Mouse (Mus musculus) induced T-regulatory cell, adult 2 months (primary cell): ENCODE data around the gene Mapt.
"Not testable (repeated sequence)": the region's sequence is repeated elsewhere in the genome, so short reads cannot be mapped to it uniquely, and the experiment has no call there.

Experiments used
- DNase-seq: peaks from one replicate; pipeline ENCODE4 v3.0.0-alpha.2; 2012; ENCODE audit warnings: low read depth

Gene Mapt

DNA sequence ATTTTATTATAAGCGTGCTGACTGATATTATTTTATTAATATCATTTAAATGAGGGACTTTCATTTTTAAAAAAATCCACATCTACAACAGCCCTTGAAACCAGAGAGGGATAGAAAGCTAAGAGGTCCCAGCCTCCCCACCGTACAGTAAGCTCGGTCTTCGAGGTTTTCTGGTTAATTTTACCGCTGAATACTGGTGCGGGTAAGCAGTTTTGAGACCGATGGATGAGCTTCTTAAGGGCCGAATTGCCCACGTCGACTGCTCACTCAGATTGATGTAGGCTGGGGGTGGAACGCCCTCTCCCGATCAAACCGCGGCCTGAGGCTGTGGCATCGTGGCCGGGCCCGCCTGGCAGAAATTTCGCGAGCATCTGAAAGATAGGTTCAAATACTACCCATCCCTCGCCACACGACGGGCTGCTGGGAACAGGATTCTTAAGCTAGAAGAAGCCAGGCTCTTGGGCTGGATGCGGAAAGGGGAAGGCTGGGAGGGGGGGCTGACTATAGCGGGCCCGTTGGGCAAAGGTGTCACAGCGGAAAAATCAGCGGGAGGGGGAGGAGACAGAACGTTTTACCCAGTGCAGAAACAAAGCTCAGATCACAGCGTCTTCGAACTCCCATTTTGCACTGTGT is 2.5 kb downstream of the Mapt start:
- DNase-seq = peak; percentile 18

DNA sequence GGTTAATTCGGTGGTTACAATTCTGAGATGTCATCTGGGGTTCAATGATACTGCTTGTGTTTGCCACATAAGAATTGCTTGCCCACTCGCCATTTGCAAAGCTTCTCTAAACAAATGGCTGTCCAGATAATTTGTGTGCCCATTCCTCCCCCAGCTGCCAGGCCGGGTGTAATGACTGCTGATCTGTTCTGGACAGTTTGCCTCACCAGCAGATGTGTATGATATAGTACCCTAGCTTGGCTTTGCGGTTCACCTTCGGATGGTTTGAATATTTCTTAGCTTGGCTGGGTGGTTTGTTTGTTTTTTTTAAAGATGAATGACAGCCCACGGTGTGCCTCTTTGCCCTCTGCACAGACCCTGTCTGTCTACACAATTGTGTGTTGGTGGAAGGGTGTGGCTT is 3.5 kb downstream of the Mapt start:
- no peak for DNase-seq

DNA sequence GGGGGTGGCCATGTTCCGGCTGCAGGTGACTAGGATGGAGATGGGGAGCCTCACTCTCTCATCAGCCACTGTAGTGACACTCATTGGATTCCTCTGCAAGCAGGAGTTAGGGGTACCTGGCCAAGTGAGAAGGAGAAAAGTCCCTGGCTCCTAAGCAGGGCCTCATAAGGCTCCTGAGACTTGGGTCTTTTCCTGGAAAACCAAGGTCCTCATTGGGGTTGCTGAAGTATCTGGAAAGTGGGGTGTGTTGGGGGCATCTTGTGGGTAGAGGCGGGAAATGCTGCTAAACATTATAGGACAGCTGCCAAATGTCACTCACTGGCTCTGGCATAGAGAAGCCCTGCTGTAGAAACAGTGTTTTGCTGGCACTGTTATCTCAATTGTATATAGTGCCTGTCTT is 4.7 kb downstream of the Mapt start:
- no peak for DNase-seq

DNA sequence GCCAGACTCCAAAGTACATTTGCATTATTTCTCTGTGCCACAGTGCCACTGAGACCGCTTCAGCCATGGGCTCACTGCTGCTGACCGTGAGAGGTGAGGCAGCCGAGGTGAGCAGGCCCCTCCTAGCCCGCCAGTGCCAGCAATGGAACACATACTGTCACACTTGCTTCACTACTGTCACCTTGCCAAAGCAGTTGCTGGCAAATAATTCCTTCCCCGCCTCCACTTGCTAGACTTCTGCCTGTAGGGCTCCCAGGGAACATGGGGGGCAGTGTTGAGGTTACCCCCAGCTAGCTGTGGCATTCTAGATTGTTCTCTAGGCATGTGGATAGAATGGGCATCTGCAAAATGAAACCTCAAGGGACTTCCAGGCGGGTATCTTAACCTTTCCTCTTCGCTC is 6.0 kb downstream of the Mapt start:
- no peak for DNase-seq

DNA sequence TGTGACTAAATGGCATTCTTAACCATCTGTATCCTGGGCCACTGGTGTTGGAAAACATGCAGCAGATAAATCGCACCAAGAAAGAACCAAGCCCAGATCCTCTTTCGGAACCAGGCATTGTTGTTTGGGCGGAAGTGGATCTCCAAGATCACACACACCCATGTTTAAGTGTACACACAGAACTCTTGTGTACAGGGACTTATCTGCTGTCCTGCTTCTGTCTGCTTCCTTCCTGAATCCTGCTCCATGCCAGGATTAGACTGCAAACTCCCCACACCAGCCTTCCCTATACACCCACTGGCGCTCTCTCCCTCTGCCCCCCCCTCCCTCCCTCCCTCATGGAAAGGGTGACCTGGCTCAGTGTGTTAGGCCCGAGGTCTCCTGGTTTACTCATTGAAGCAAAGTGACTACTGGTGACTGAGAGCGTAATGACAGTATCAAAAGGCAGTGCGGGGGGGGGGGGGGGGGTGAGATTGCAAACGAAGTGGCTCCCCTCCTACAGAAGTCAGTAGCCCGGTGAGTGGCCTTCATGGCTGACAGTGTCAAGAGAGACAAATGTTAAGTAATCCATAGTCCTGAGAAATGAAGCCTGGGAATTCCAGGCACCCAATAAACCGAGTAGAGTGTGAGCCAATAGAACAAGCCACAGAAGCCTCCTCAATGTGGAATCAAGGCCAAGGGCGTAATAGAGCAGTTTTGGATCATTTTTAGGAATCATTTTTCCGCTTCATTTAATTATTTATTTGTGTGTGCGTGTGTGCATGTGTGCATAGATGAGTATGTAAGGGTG is 7.0 kb downstream of the Mapt start:
- no peak for DNase-seq

- DNase-seq = not testable (repeated sequence)
Measured at GRCm38 (mm10) chr11:104245478-104245877, 14.3 kb downstream of the Mapt start.

GRCm38 (mm10) chr11:104246171-104246694 is 15.0 kb downstream of the Mapt start:
- no peak for DNase-seq

- no peak for DNase-seq
Measured at GRCm38 (mm10) chr11:104247141-104247717, 16.0 kb downstream of the Mapt start.

DNA sequence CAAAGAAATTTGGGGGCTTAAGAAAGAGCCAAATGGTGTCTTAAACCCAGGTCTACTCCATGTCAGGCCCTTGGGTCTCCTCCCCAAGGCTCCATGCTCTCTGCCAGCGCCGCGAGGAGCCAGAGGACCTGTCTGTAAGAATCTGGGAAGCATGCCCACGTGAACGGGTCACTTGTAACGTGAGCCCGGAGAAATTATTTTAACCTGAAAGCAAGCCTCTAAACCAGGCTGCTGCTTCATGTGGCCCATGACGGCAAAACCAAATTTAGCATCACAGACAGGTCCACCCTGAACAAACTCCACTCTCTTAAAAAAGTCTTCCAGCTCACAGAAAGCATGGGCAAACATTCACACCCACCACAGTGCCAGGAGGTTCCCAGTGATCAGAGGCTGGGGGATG is 18.2 kb downstream of the Mapt start:
- no peak for DNase-seq

DNA sequence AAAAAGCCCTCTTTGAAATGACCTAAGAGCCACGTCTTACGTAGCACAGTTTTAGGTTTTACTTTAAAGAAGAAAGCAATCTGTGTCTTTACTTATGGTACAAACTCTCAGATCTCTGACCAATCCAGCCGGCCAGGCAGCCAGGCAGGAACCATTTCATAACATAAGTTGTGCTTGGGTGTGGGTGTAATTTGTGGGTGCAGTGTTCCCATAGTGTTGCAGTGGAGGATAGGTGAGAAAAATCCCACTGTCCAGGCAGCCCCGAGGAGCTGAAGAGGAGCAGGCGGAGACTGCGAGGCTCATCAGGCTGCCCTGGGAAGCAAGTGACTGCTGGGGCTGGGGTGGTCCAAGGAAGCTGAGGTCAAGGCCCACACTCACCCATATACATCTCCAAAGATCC is 19.9 kb downstream of the Mapt start:
- DNase-seq = no peak

- no peak for DNase-seq
Measured at GRCm38 (mm10) chr11:104252094-104252493, 20.9 kb downstream of the Mapt start.

DNA sequence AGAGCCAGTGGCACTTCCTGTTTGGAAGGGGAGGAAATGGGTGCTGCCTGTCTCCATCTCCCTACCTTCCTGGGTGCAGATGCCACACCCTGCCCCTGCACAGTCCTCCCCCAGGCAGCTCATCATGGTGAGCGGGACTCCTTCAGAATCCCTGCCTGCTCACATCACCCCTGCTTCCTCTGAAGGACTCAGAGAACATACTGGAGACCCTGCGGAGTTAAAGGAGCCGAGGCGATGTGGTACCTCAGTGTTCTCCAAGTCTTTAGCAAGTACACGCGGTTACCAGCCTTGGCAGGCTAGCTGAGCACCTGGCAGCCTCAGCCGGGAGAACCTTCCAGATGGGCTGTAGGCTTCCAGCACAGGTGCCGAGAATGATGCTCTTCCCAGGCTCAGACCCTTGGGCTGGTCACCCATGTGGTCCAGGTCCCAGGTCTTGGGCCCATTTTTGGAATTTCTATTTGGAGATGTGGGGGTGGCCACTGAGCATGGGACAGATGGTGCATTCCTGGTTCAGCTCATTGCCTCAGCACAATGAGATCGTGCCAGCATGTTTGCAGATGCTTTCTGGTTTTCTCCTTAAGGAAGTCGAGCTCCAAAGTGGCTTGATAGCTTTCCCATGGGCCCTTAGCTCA is 23.3 kb downstream of the Mapt start:
- DNase-seq = no peak

GRCm38 (mm10) chr11:104256179-104256578 is 25.0 kb downstream of the Mapt start:
- DNase-seq = no peak

GRCm38 (mm10) chr11:104258991-104259390 is 27.8 kb downstream of the Mapt start:
- DNase-seq = no peak

GRCm38 (mm10) chr11:104264683-104265082 is 33.5 kb downstream of the Mapt start:
- DNase-seq = no peak

DNA sequence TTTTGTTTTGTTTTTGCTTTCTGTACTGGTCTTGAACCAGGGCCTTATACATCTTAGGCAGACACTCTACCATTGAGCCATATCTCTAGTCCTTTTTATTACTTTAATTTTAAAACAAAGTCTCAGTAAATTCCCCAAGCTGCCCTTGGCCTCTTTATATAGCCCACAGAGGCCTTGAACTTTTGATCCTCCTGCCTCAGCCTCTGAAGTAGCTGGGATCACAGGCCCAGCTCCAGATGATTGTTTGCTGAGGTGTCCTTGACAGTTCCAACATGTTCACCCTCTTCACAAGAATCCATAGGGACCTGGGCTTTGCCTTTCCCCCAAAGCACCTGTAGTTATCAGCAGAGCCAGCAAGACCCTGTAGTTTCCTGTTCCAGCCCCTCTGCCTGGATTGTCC is 34.5 kb downstream of the Mapt start:
- DNase-seq = no peak

- DNase-seq = no peak
Measured at GRCm38 (mm10) chr11:104267380-104267779, 36.2 kb downstream of the Mapt start.

GRCm38 (mm10) chr11:104269385-104269822 is 38.2 kb downstream of the Mapt start:
- DNase-seq = no peak

- no peak for DNase-seq
Measured at GRCm38 (mm10) chr11:104270452-104270851, 39.3 kb downstream of the Mapt start.

DNA sequence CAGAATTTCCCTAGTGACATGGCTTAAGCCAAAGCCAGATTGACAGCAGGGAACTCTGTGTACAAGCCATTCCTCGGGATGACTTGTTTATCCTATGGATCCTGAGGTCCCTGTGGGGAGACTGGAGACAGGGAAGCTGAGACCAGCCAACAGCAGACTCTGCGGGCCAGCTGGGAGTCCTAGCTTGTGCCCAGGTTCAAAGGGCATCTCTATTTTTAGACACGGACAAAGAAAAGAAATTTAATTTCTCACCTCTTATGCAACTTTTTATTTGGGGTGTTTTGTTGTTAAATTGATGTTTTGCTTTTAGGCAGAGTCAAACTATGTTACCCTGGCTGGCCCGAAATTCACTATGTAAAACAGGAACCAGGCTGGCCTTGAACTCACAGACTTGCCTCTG is 39.7 kb downstream of the Mapt start:
- no peak for DNase-seq

- DNase-seq = no peak
Measured at GRCm38 (mm10) chr11:104271876-104272275, 40.7 kb downstream of the Mapt start.

GRCm38 (mm10) chr11:104272352-104272751 is 41.2 kb downstream of the Mapt start:
- DNase-seq = no peak

GRCm38 (mm10) chr11:104275765-104276164 is 44.6 kb downstream of the Mapt start:
- no peak for DNase-seq
